Mouse (Mus musculus): Measurements from ENCODE around the gene Hormad1. TPM values are rescaled to one million over a fixed set of nuclear protein-coding genes. Genes with fewer than 3 reads are reported as not detected.

Gene Hormad1
- polyA plus RNA-seq, 1 experiment from 2014 or later: not detected

Other genes with a start within 250 kb of the Hormad1 start
- 221 and 230 TPM in 2 replicates for gene Cers2, start 244.9 kb upstream of the Hormad1 start, polyA plus RNA-seq (2015; fragmentation: Nextera tagmentation; extraction: Ambion mirVana)
- gene Setdb1, start 202.5 kb upstream of the Hormad1 start, polyA plus RNA-seq (2015; fragmentation: Nextera tagmentation; extraction: Ambion mirVana): 35.4 and 38.4 TPM in 2 replicates
- not detected in 2 replicates for gene 4930558C23Rik, start 156.8 kb upstream of the Hormad1 start, polyA plus RNA-seq (2015; fragmentation: Nextera tagmentation; extraction: Ambion mirVana)
- 52.6 and 52.8 TPM in 2 replicates for gene Arnt, start 125.3 kb upstream of the Hormad1 start, polyA plus RNA-seq (2015; fragmentation: Nextera tagmentation; extraction: Ambion mirVana)
- 5.5 and 12.4 TPM in 2 replicates for gene Ctsk, start 60.4 kb upstream of the Hormad1 start, polyA plus RNA-seq (2015; fragmentation: Nextera tagmentation; extraction: Ambion mirVana)
- gene Ctss, start 32.9 kb upstream of the Hormad1 start, polyA plus RNA-seq (2015; fragmentation: Nextera tagmentation; extraction: Ambion mirVana): 25.7 and 28.1 TPM in 2 replicates
- gene Golph3l, start 29.3 kb downstream of the Hormad1 start, polyA plus RNA-seq (2015; fragmentation: Nextera tagmentation; extraction: Ambion mirVana): 34.1 and 35.1 TPM in 2 replicates
- 61.6 and 65.0 TPM in 2 replicates for gene Ensa, start 65.3 kb downstream of the Hormad1 start, polyA plus RNA-seq (2015; fragmentation: Nextera tagmentation; extraction: Ambion mirVana)
- gene Mcl1, start 99.1 kb downstream of the Hormad1 start, polyA plus RNA-seq (2015; fragmentation: Nextera tagmentation; extraction: Ambion mirVana): 23.1 and 31.7 TPM in 2 replicates
- 4.4 and 5.5 TPM in 2 replicates for gene Adamtsl4, start 128.2 kb downstream of the Hormad1 start, polyA plus RNA-seq (2015; fragmentation: Nextera tagmentation; extraction: Ambion mirVana)
- gene Ecm1, start 179.9 kb downstream of the Hormad1 start, polyA plus RNA-seq (2015; fragmentation: Nextera tagmentation; extraction: Ambion mirVana): 22.3 and 23.8 TPM in 2 replicates
- 42.5 and 44.2 TPM in 2 replicates for gene Tars2, start 200.5 kb downstream of the Hormad1 start, polyA plus RNA-seq (2015; fragmentation: Nextera tagmentation; extraction: Ambion mirVana)

Data from lung, embryonic 16.5 days (tissue).